Mouse (Mus musculus) CH12.LX (cell line): ENCODE measurements at regions not wholly inside any gene's neighbourhood (a gene's known extent, or its start where the extent isn't known, plus 50 kb on each side); places are given as distances from the start of the nearest gene placed in this dataset.

Experiments used
- CTCF ChIP-seq, 2 experiments: IDR thresholded peaks in 1 of 2; conservative IDR thresholded peaks in 1 of 2; 2 replicates each; pipeline ENCODE4 v1.5.1; 2011 to 2012; ENCODE audit warnings: low read depth in 2 of 2, low read length in 2 of 2, improper control_type of control experiment in 1 of 2, inconsistent platforms in 1 of 2, mild to moderate bottlenecking in 1 of 2, moderate library complexity in 1 of 2
- EP300 ChIP-seq: IDR thresholded peaks from 2 replicates; pipeline ENCODE4 v1.6.1; 2011; ENCODE audit warnings: low read length, improper control_type of control experiment
- RAD21 ChIP-seq: IDR thresholded peaks from 2 replicates; pipeline ENCODE4 v1.6.1; 2011; ENCODE audit warnings: low read depth, mild to moderate bottlenecking, low read length, improper control_type of control experiment, moderate library complexity
- ZMIZ1 ChIP-seq: IDR thresholded peaks from 2 replicates; pipeline ENCODE4 v1.6.1; 2012; ENCODE audit warnings: low read depth, mild to moderate bottlenecking, inconsistent platforms, low read length, improper control_type of control experiment

- TF ChIP-seq CTCF (conservative IDR thresholded peaks at IDR 0.05 in 1 of 2, IDR thresholded peaks at IDR 0.05 in 1 of 2; ENCODE audit: low read depth in 2 of 2, low read length in 2 of 2) (no peak), EP300 (no peak), ZMIZ1 (no peak), RAD21 (no peak)
These were observed 54.6 kb upstream of the Htr1f start for GRCm38 (mm10) chr16:65160286-65160685.
